Mouse (Mus musculus) MEL (cell line): ENCODE measurements around the gene Gm10643. TPM values are rescaled to one million over a fixed set of nuclear protein-coding genes. Genes with fewer than 3 reads are reported as not detected.

ENCODE experiments used
- DNase-seq: peaks from one replicate; pipeline ENCODE4 v3.0.0; 2011; ENCODE audit warnings: low read depth, low spot score
- H3K27ac ChIP-seq: 2 replicates; pipeline ENCODE4 v1.5.1; 2012; ENCODE audit warnings: low read depth, mild to moderate bottlenecking, control low read depth, low read length, moderate library complexity; ENCODE audit not compliant: control insufficient read depth
- H3K27me3 ChIP-seq, 2 experiments: fragments of 150-350 bp in 1 of 2; sonication (generic) in 1 of 2; 2 replicates each; pipeline ENCODE4 v1.6.1; 2012; ENCODE audit warnings: low read length in 2 of 2, mild to moderate bottlenecking in 2 of 2, improper control_type of control experiment in 1 of 2, moderate library complexity in 1 of 2; ENCODE audit not compliant: insufficient read depth in 2 of 2, control insufficient read depth in 1 of 2
- H3K36me3 ChIP-seq, 2 experiments: 2 replicates each; pipeline ENCODE4 v1.6.1; 2012 to 2014; ENCODE audit warnings: low read length in 2 of 2, improper control_type of control experiment in 1 of 2, inconsistent platforms in 1 of 2, mild to moderate bottlenecking in 1 of 2; ENCODE audit not compliant: insufficient read depth in 2 of 2, control insufficient read depth in 1 of 2
- H3K4me1 ChIP-seq, 2 experiments: fragments of 150-350 bp in 1 of 2; sonication (generic) in 1 of 2; 2 replicates each; pipeline ENCODE4 v1.6.1; 2012; ENCODE audit warnings: low read length in 2 of 2, improper control_type of control experiment in 1 of 2, mild to moderate bottlenecking in 1 of 2; ENCODE audit not compliant: insufficient read depth in 2 of 2, control insufficient read depth in 1 of 2
- H3K4me3 ChIP-seq, 2 experiments: fragments of 150-350 bp in 1 of 2; sonication (generic) in 1 of 2; 2 replicates each; pipeline ENCODE4 v1.5.1; 2012; ENCODE audit warnings: low read depth in 2 of 2, low read length in 2 of 2, mild to moderate bottlenecking in 2 of 2, moderate library complexity in 2 of 2, control low read depth in 1 of 2, improper control_type of control experiment in 1 of 2; ENCODE audit not compliant: control insufficient read depth in 1 of 2, insufficient read depth in 1 of 2
- H3K79me2 ChIP-seq: 2 replicates; pipeline ENCODE4 v1.6.1; 2012; ENCODE audit warnings: mild to moderate bottlenecking, low read length, moderate library complexity; ENCODE audit not compliant: control insufficient read depth, poor library complexity, insufficient read depth
- H3K9ac ChIP-seq: 2 replicates; pipeline ENCODE4 v1.6.1; 2012; ENCODE audit warnings: low read depth, mild to moderate bottlenecking, control low read depth, low read length, moderate library complexity; ENCODE audit not compliant: control insufficient read depth, poor library complexity, severe bottlenecking
- H3K9me3 ChIP-seq: fragments of 150-350 bp; sonication (generic); replicated peaks from 2 replicates; pipeline ENCODE4 v1.6.1; 2012; ENCODE audit warnings: mild to moderate bottlenecking, low read length, improper control_type of control experiment, moderate library complexity; ENCODE audit not compliant: insufficient read depth
- CHD2 ChIP-seq: IDR thresholded peaks from 2 replicates; pipeline ENCODE4 v1.6.1; 2011; ENCODE audit warnings: low read length, improper control_type of control experiment
- CTCF ChIP-seq, 3 experiments: IDR thresholded peaks in 2 of 3; conservative IDR thresholded peaks in 1 of 3; 2 replicates each; pipeline ENCODE4 v1.5.1; 2011 to 2012; ENCODE audit warnings: low read length in 3 of 3, low read depth in 2 of 3, mild to moderate bottlenecking in 2 of 3, improper control_type of control experiment in 1 of 3, inconsistent platforms in 1 of 3, mixed read lengths in 1 of 3, moderate library complexity in 1 of 3; ENCODE audit not compliant: control insufficient read depth in 1 of 3, insufficient read depth in 1 of 3, poor library complexity in 1 of 3, severe bottlenecking in 1 of 3
- ELF1 ChIP-seq: IDR thresholded peaks from 2 replicates; pipeline ENCODE4 v1.6.1; 2014; ENCODE audit warnings: low read depth, mild to moderate bottlenecking, inconsistent platforms, low read length, improper control_type of control experiment, moderate library complexity
- EP300 ChIP-seq, 2 experiments: IDR thresholded peaks; 2 replicates each; pipeline ENCODE4 v1.6.1; 2011; ENCODE audit warnings: improper control_type of control experiment in 2 of 2, low read length in 2 of 2, low read depth in 1 of 2, mild to moderate bottlenecking in 1 of 2
- ETS1 ChIP-seq: IDR thresholded peaks from 2 replicates; pipeline ENCODE4 v1.6.1; 2012; ENCODE audit warnings: low read depth, mild to moderate bottlenecking, inconsistent platforms, low read length, improper control_type of control experiment, moderate library complexity
- KAT2A ChIP-seq: conservative IDR thresholded peaks from 2 replicates; pipeline ENCODE4 v1.6.1; 2012; ENCODE audit warnings: low read depth, low read length, improper control_type of control experiment, inconsistent platforms
- MAFK ChIP-seq: IDR thresholded peaks from 2 replicates; pipeline ENCODE4 v1.6.1; 2011; ENCODE audit warnings: low read depth, mild to moderate bottlenecking, low read length, improper control_type of control experiment, borderline replicate concordance
- MEF2A ChIP-seq: IDR thresholded peaks from 2 replicates; pipeline ENCODE4 v1.6.1; 2014; ENCODE audit warnings: low read depth, mild to moderate bottlenecking, inconsistent platforms, low read length, improper control_type of control experiment; ENCODE audit not compliant: poor library complexity, insufficient replicate concordance, severe bottlenecking; ENCODE audit errors: extremely low read depth
- MXI1 ChIP-seq: IDR thresholded peaks from 2 replicates; pipeline ENCODE4 v1.6.1; 2011; ENCODE audit warnings: mild to moderate bottlenecking, low read depth, low read length, improper control_type of control experiment
- MYB ChIP-seq: IDR thresholded peaks from 2 replicates; pipeline ENCODE4 v1.6.1; 2011; ENCODE audit warnings: mild to moderate bottlenecking, low read depth, low read length, improper control_type of control experiment
- MYC ChIP-seq: IDR thresholded peaks from 2 replicates; pipeline ENCODE4 v1.6.1; 2011; ENCODE audit warnings: low read depth, mild to moderate bottlenecking, low read length, improper control_type of control experiment, moderate library complexity
- NELFE ChIP-seq: IDR thresholded peaks from 2 replicates; pipeline ENCODE4 v1.6.1; 2011; ENCODE audit warnings: low read depth, low read length, improper control_type of control experiment
- NRF1 ChIP-seq: IDR thresholded peaks from 2 replicates; pipeline ENCODE4 v1.6.1; 2014; ENCODE audit warnings: low read depth, mild to moderate bottlenecking, inconsistent platforms, low read length, improper control_type of control experiment, moderate library complexity; ENCODE audit not compliant: poor library complexity, insufficient read depth, severe bottlenecking
- POLR2A ChIP-seq, 2 experiments: IDR thresholded peaks; 2 replicates each; pipeline ENCODE4 v1.6.1; 2011 to 2012; ENCODE audit warnings: low read length in 2 of 2, mild to moderate bottlenecking in 2 of 2, control low read depth in 1 of 2, improper control_type of control experiment in 1 of 2, low read depth in 1 of 2, moderate library complexity in 1 of 2; ENCODE audit not compliant: control insufficient read depth in 1 of 2, insufficient read depth in 1 of 2, poor library complexity in 1 of 2
- POLR2AphosphoS2 ChIP-seq: IDR thresholded peaks from 2 replicates; pipeline ENCODE4 v1.6.1; 2011; ENCODE audit warnings: low read length, improper control_type of control experiment
- POLR2AphosphoS5 ChIP-seq: IDR thresholded peaks from 2 replicates; pipeline ENCODE4 v1.6.1; 2012; ENCODE audit warnings: low read depth, borderline replicate concordance, mild to moderate bottlenecking, inconsistent platforms, low read length, moderate library complexity, mixed read lengths
- RAD21 ChIP-seq: IDR thresholded peaks from 2 replicates; pipeline ENCODE4 v1.6.1; 2011; ENCODE audit warnings: mild to moderate bottlenecking, low read depth, low read length, improper control_type of control experiment
- RCOR1 ChIP-seq: IDR thresholded peaks from 2 replicates; pipeline ENCODE4 v1.6.1; 2012; ENCODE audit warnings: low read depth, mild to moderate bottlenecking, inconsistent platforms, low read length, improper control_type of control experiment
- SIN3A ChIP-seq: IDR thresholded peaks from 2 replicates; pipeline ENCODE4 v1.6.1; 2012; ENCODE audit warnings: low read length, improper control_type of control experiment, inconsistent platforms
- SMC3 ChIP-seq: IDR thresholded peaks from 2 replicates; pipeline ENCODE4 v1.6.1; 2011; ENCODE audit warnings: low read depth, low read length, improper control_type of control experiment
- ZMIZ1 ChIP-seq: IDR thresholded peaks from 2 replicates; pipeline ENCODE4 v1.6.1; 2012; ENCODE audit warnings: low read depth, mild to moderate bottlenecking, inconsistent platforms, low read length, improper control_type of control experiment, moderate library complexity
- ZNF384 ChIP-seq: IDR thresholded peaks from 2 replicates; pipeline ENCODE4 v1.6.1; 2012; ENCODE audit warnings: low read depth, mild to moderate bottlenecking, inconsistent platforms, low read length, improper control_type of control experiment
- polyA plus RNA-seq, 2 experiments: library from polyadenylated mRNA; stranded (reverse) in 1 of 2; unstranded in 1 of 2; fragments of >175 nt in 1 of 2; fragments of >200 nt in 1 of 2; gene quantifications; 2 replicates each; pipeline versions ENCODE4 v1.2.1 to v1.2.4; 2012; ENCODE audit warnings: low replicate concordance in 2 of 2, low read depth in 1 of 2; ENCODE audit not compliant: insufficient read length in 2 of 2, insufficient read depth in 1 of 2, missing spikeins in 1 of 2
- total RNA-seq: library from RNA; depleted of rRNA; stranded (reverse); fragments of 300-350 nt; gene quantifications from 2 replicates; pipeline ENCODE4 v1.2.3, GENCODE M21; 2012

Gm10643 gene
- total and polyA plus RNA-seq, 3 experiments, result 0.23 to 0.28 TPM; not detected in 1

DNA sequence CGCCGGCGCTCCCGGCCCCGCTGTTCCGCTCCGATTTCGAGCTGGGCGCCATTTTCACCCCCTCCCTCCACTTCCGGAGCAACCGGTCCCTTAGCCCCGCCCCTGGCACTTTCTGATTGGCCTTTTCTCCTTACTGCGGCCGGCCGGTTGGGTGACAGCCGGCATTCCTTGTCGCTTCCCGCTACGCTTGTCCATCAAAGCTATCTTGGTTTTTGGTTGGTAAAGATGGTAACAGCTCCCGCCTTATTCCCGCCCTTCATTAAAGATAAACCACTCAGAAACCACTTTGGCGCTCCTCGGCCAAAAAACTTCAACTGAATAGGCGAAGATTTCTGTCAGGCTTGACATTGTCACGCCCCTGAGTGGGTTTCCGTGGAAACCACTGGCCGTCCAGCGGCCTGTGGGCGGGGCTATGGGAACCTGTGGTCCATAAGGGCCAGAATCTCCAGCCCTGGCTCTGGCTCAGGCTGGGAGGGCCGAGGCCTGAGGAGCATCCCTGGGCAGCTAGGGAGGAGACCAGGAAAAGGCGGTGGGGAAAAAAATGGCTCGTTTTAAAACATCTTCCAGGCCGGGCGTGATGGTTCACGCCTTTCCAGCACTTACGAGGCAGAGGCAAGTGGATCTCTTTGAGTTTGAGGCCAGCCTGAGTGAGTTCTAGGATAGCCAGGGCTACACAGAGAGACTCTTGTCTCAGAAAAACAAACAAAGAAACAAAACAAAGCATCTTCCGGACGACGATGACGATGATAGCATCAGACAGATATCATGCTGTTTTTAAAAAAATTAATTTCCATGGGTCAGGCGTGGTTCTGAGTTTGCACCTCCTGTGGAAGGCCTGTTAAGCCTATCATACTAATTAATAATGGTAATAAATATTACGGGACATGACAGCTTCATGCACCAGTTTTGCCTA, 40.0 kb upstream of the Gm10643 start, which contains the start of gene Dcaf15 (continued):
- 0 out of 2 replicates have a peak, but pooled peaks have one; percentile 9 for TF ChIP-seq NRF1

DNA sequence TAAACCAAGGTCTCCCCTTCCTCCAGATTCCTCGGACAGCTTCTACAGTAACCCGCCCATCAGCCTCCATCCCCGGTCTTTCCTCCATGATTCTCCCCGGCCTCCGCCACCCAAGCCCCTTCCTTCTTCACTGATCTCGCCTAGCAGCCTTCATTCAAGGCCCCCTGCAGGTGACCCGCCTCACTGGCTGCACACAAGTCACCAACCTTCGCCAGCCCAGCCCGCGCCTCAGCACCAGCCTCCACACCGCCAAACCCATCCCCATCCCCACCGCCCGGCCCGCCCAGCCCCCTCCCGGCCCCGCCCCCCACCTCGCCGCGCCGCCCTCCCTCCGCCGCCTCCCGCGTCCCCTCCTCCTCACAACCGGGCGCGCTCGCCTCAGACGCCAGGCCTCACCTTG, 39.3 kb upstream of the Gm10643 start:
- Histone ChIP-seq H3K4me1 (peaks cover 2 to 13% of the 10 kb centered on the region in 2 experiments; a peak in 3 of 4 replicates), H3K27ac (no peak overlapping the region), H3K4me3 (peak overlapping the region; percentile 58 to 73), H3K9me3 (no peaks in the 10 kb centered on the region), H3K79me2 (peaks cover 9% of the 10 kb centered on the region), H3K9ac (peak overlapping the region; percentile 56), H3K36me3 (peaks cover 0 to 9% of the 10 kb centered on the region in 2 experiments; a peak in 2 of 4 replicates), H3K27me3 (no peaks in the 10 kb centered on the region)
- TF ChIP-seq POLR2A (IDR thresholded peaks at IDR 0.05; ENCODE audit: control insufficient read depth in 1 of 2, insufficient read depth in 1 of 2, low read depth in 1 of 2, low read length in 2 of 2, poor library complexity in 1 of 2) (no peak), CTCF (IDR thresholded peaks at IDR 0.05 in 2 of 3, conservative IDR thresholded peaks at IDR 0.05 in 1 of 3; ENCODE audit: control insufficient read depth in 1 of 3, insufficient read depth in 1 of 3, low read depth in 2 of 3, low read length in 3 of 3, poor library complexity in 1 of 3, severe bottlenecking in 1 of 3) (peak in 2 of 3 experiments; percentile 16 to 20; a peak in 2 of 6 replicates), SMC3 (peak; percentile 17; the same call in 1 of the 2 replicates), SIN3A (peak; percentile 37; the same call in 1 of the 2 replicates), ZMIZ1 (0 out of 2 replicates have a peak, but pooled peaks have one; percentile 38), MYC (no peak), POLR2AphosphoS5 (no peak)
- peak; percentile 74 for DNase-seq

DNA sequence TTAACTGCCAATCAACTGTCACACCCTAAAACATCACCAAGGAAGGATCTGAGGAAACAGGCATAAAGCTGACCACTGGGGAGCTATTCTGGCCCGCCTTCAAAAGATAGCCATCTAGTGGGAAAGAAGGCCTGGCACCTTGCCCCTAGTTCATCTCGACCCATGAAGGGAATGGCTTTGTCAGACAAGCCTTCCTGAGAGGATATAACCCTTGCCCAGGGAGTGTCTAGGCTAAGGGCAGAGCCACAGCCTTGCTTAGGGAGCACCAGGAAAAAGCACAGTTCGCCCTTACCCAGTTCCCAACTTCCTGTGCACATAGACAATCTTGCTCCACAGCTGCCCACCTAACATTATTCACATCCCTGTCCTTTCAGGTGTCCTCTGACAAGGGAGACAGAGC, 38.7 kb upstream of the Gm10643 start:
- H3K4me1 ChIP-seq, result peaks cover 2 to 13% of the 10 kb centered on the region in 2 experiments; a peak in 3 of 4 replicates
- no peak for TF ChIP-seq RAD21
- no peak for TF ChIP-seq MYB
- TF ChIP-seq ELF1, result no peak
- TF ChIP-seq ZNF384, result no peak
- TF ChIP-seq POLR2A (IDR thresholded peaks at IDR 0.05; ENCODE audit: control insufficient read depth in 1 of 2, insufficient read depth in 1 of 2, low read depth in 1 of 2, low read length in 2 of 2, poor library complexity in 1 of 2), result no peak
- TF ChIP-seq MXI1, result no peak
- no peak for TF ChIP-seq ETS1
- no peak for TF ChIP-seq MEF2A
- TF ChIP-seq MAFK, result no peak
- TF ChIP-seq NELFE, result no peak
- TF ChIP-seq POLR2AphosphoS2, result no peak
- no peak for TF ChIP-seq EP300 (IDR thresholded peaks at IDR 0.05; ENCODE audit: low read depth in 1 of 2, low read length in 2 of 2)
- TF ChIP-seq RCOR1, result no peak
- TF ChIP-seq KAT2A, result no peak
- no peak for TF ChIP-seq SIN3A
- no peak for TF ChIP-seq CHD2
- TF ChIP-seq SMC3, result no peak

More for the DNA sequence above, 38.7 kb upstream of the Gm10643 start:
- peaks cover 9% of the 10 kb centered on the region for H3K79me2 ChIP-seq
- H3K4me3 ChIP-seq, result peak overlapping the region; percentile 58 to 73
- H3K36me3 ChIP-seq, result peaks cover 0 to 9% of the 10 kb centered on the region in 2 experiments; a peak in 2 of 4 replicates
- H3K27ac ChIP-seq, result no peak overlapping the region
- no peaks in the 10 kb centered on the region for H3K9me3 ChIP-seq
- DNase-seq, result peak; percentile 40
- no peaks in the 10 kb centered on the region for H3K27me3 ChIP-seq
- peak overlapping the region; percentile 56 for H3K9ac ChIP-seq
